23 mouse cellular contexts compared by ENCODE assay signal in genomic region chr5:30285944-30286799, GRCm38 (mm10). TPM values are rescaled to one million over a fixed set of nuclear protein-coding genes. Genes with fewer than 3 reads are reported as not detected.
DNase-seq lines count a peak whose midpoint lies in the region; ATAC-seq and TF ChIP-seq lines count a peak whose summit lies in the region.
"Had no signal": no experiment of that assay in that cellular context is flagged by ENCODE, and none has a peak within 500 bp of the region (broad histone marks: within the 10 kb centered on the region; RNA-seq: fewer than 3 reads in every experiment).

No protein-coding gene starts in this region.

- WGBS in kidney, adult 2 months = 39% methylated on average over 10 of the region's 10 CpGs
- WGBS in lung, embryonic 15.5 days = 42% methylated on average over 10 of the region's 10 CpGs
- WGBS in lung, adult 2 months = 49% methylated on average over 10 of the region's 10 CpGs
- WGBS in liver, embryonic 15.5 days (ENCODE audit: insufficient replicate concordance) = 56% methylated on average over 10 of the region's 10 CpGs
- 52% methylated on average over 10 of the region's 10 CpGs for WGBS in stomach, postnatal 0 days
- WGBS in midbrain, embryonic 14.5 days = 91% methylated on average over 10 of the region's 10 CpGs

- peak; percentile 78 for ATAC-seq in lung, embryonic 15.5 days (ENCODE audit: borderline replicate concordance, extremely low read depth, low FRiP score, low TSS enrichment)
- ATAC-seq in liver, embryonic 15.5 days (ENCODE audit: insufficient read depth) = peak; percentile 45; the same call in 1 of the 2 replicates
- ATAC-seq in stomach, postnatal 0 days (ENCODE audit: low FRiP score, low TSS enrichment) = peak; percentile 65
- no peak for ATAC-seq in midbrain, embryonic 14.5 days (ENCODE audit: low FRiP score, low TSS enrichment)
- ATAC-seq: Patski had no signal

- H3K4me2 ChIP-seq in lung, embryonic 15.5 days = 0 out of 2 replicates have a peak overlapping the region, but pooled peaks have one; percentile 1
- peak overlapping the region; percentile 55; the same call in 1 of the 2 replicates for H3K4me2 ChIP-seq in liver, embryonic 15.5 days
- H3K4me2 ChIP-seq in stomach, postnatal 0 days (replicated peaks; ENCODE audit: low read depth) = no peak overlapping the region
- no peak overlapping the region for H3K4me2 ChIP-seq in midbrain, embryonic 14.5 days (ENCODE audit: low read length)
- H3K4me2 ChIP-seq: forebrain, embryonic 12.5 days; heart, embryonic 13.5 days; hindbrain, embryonic 13.5 days had no signal

- no peak for TF ChIP-seq EP300 in stomach, postnatal 0 days (optimal IDR thresholded peaks at IDR 0.05)

- H3K9ac ChIP-seq in lung, embryonic 15.5 days = no peak overlapping the region
- H3K9ac ChIP-seq in liver, embryonic 15.5 days = no peak overlapping the region
- no peak overlapping the region for H3K9ac ChIP-seq in stomach, postnatal 0 days (ENCODE audit: low read length)
- no peak overlapping the region for H3K9ac ChIP-seq in midbrain, embryonic 14.5 days (replicated peaks; ENCODE audit: low read length)
- H3K9ac ChIP-seq: forebrain, embryonic 12.5 days; heart, embryonic 13.5 days; hindbrain, embryonic 13.5 days had no signal

- H3K4me3 ChIP-seq in kidney, adult 2 months (ENCODE audit: insufficient read depth, low read depth, low read length) = no peak overlapping the region
- H3K4me3 ChIP-seq in lung, embryonic 15.5 days = no peak overlapping the region
- H3K4me3 ChIP-seq in lung, adult 2 months (replicated peaks; ENCODE audit: extremely low read depth, low read depth, low read length) = no peak overlapping the region
- H3K4me3 ChIP-seq in liver, embryonic 15.5 days (replicated peaks) = no peak overlapping the region
- no peak overlapping the region for H3K4me3 ChIP-seq in stomach, postnatal 0 days (ENCODE audit: low read depth, low read length)
- no peak overlapping the region for H3K4me3 ChIP-seq in midbrain, embryonic 14.5 days (replicated peaks; ENCODE audit: low read depth, low read length)
- H3K4me3 ChIP-seq: forebrain, embryonic 12.5 days; heart, embryonic 13.5 days; hindbrain, embryonic 13.5 days; layer of hippocampus, adult 2 months had no signal

- no peak overlapping the region for H3K27ac ChIP-seq in kidney, adult 2 months (ENCODE audit: insufficient read depth, low read depth, low read length)
- peak overlapping the region; percentile 54 for H3K27ac ChIP-seq in lung, embryonic 15.5 days
- H3K27ac ChIP-seq in liver, embryonic 15.5 days (replicated peaks) = peak overlapping the region; percentile 75
- peak overlapping the region; percentile 56 for H3K27ac ChIP-seq in stomach, postnatal 0 days (replicated peaks)
- no peak overlapping the region for H3K27ac ChIP-seq in midbrain, embryonic 14.5 days (replicated peaks; ENCODE audit: low read depth, low read length)
- H3K27ac ChIP-seq: forebrain, embryonic 12.5 days; heart, embryonic 13.5 days; hindbrain, embryonic 13.5 days; layer of hippocampus, adult 2 months had no signal

- no peaks in the 10 kb centered on the region for H3K36me3 ChIP-seq in kidney, adult 2 months (ENCODE audit: control insufficient read depth, insufficient read depth, low read length)
- no peaks in the 10 kb centered on the region for H3K36me3 ChIP-seq in lung, embryonic 15.5 days
- H3K36me3 ChIP-seq in liver, embryonic 15.5 days (replicated peaks) = no peaks in the 10 kb centered on the region
- H3K36me3 ChIP-seq in stomach, postnatal 0 days (ENCODE audit: control insufficient read depth, insufficient read depth, low read length) = no peaks in the 10 kb centered on the region
- no peaks in the 10 kb centered on the region for H3K36me3 ChIP-seq in midbrain, embryonic 14.5 days (ENCODE audit: control insufficient read depth, insufficient read depth, low read length)
- H3K36me3 ChIP-seq: forebrain, embryonic 12.5 days; heart, embryonic 13.5 days; hindbrain, embryonic 13.5 days had no signal

- TF ChIP-seq CTCF in kidney, adult 2 months (conservative IDR thresholded peaks at IDR 0.05; ENCODE audit: insufficient read depth, insufficient read length, low read depth, low read length) = no peak
- TF ChIP-seq CTCF in lung, adult 2 months (IDR thresholded peaks at IDR 0.05; ENCODE audit: insufficient read depth, low read length) = no peak
- TF ChIP-seq CTCF in stomach, postnatal 0 days (IDR thresholded peaks at IDR 0.05; ENCODE audit: low read depth) = no peak

- no peak for TF ChIP-seq POLR2A in kidney, adult 2 months (IDR thresholded peaks at IDR 0.05; ENCODE audit: low read depth, low read length)
- TF ChIP-seq POLR2A in lung, adult 2 months (IDR thresholded peaks at IDR 0.05; ENCODE audit: borderline replicate concordance, extremely low read depth, low read depth, low read length) = no peak

- H3K4me1 ChIP-seq in kidney, adult 2 months (ENCODE audit: control insufficient read depth, insufficient read depth, low read length) = no peaks in the 10 kb centered on the region; the same call in 1 of the 2 replicates
- peaks cover 4% of the 10 kb centered on the region; the same call in 1 of the 2 replicates for H3K4me1 ChIP-seq in lung, embryonic 15.5 days
- H3K4me1 ChIP-seq in lung, adult 2 months (ENCODE audit: control insufficient read depth, insufficient read depth, low read length) = no peaks in the 10 kb centered on the region
- H3K4me1 ChIP-seq in liver, embryonic 15.5 days (replicated peaks) = peaks cover 21% of the 10 kb centered on the region
- H3K4me1 ChIP-seq in stomach, postnatal 0 days (replicated peaks; ENCODE audit: control insufficient read depth, insufficient read depth) = no peaks in the 10 kb centered on the region
- H3K4me1 ChIP-seq in midbrain, embryonic 14.5 days (ENCODE audit: control insufficient read depth, insufficient read depth, low read length) = no peaks in the 10 kb centered on the region
- H3K4me1 ChIP-seq: forebrain, embryonic 12.5 days; hindbrain, embryonic 13.5 days had no signal

- H3K27me3 ChIP-seq in kidney, adult 2 months (replicated peaks; ENCODE audit: control insufficient read depth, insufficient read depth, low read length) = no peaks in the 10 kb centered on the region; the same call in 1 of the 2 replicates
- H3K27me3 ChIP-seq in lung, embryonic 15.5 days = no peaks in the 10 kb centered on the region
- peaks cover 17% of the 10 kb centered on the region for H3K27me3 ChIP-seq in liver, embryonic 15.5 days
- H3K27me3 ChIP-seq in stomach, postnatal 0 days (ENCODE audit: control insufficient read depth, insufficient read depth, low read length) = no peaks in the 10 kb centered on the region
- no peaks in the 10 kb centered on the region for H3K27me3 ChIP-seq in midbrain, embryonic 14.5 days (ENCODE audit: control insufficient read depth, insufficient read depth, low read length)
- H3K27me3 ChIP-seq: forebrain, embryonic 12.5 days; hindbrain, embryonic 13.5 days; Patski had no signal

- DNase-seq in kidney, adult 2 months = peak; percentile 25
- no peak for DNase-seq in kidney, postnatal 14 days
- DNase-seq in lung, adult 2 months = no peak
- DNase-seq in stomach, postnatal 0 days (ENCODE audit: low spot score) = no peak
- DNase-seq in midbrain, embryonic 14.5 days = no peak
- no peak for DNase-seq in cerebellum, adult 18-20 months
- DNase-seq: adrenal gland, postnatal 10 days; cerebellum, adult 9-11 months; gastrocnemius, postnatal 14 days; heart, adult 18-20 months; kidney, adult 11 months; layer of hippocampus, postnatal 36 days; left cerebral cortex, postnatal 4 days; lung, adult 18-20 months; right cerebral cortex, postnatal 14 days; thymus, postnatal 25 days had no signal

- 0 out of 2 replicates have a peak, but pooled peaks cover 4% of the 10 kb centered on the region for H3K9me3 ChIP-seq in lung, embryonic 15.5 days
- no peaks in the 10 kb centered on the region for H3K9me3 ChIP-seq in liver, embryonic 15.5 days (replicated peaks)
- no peaks in the 10 kb centered on the region for H3K9me3 ChIP-seq in stomach, postnatal 0 days (ENCODE audit: control insufficient read depth, low read length)
- peaks cover 10% of the 10 kb centered on the region; the same call in 1 of the 2 replicates for H3K9me3 ChIP-seq in midbrain, embryonic 14.5 days (ENCODE audit: control insufficient read depth, low read length)

RNA-seq across cellular contexts. Expression of gene Drc1, which starts 5.0 kb away (rescaled TPM):
- polyA plus RNA-seq in kidney, adult 2 months (2012; rRNA removed) = 0.08 and 0.28 TPM in 2 replicates
- 2.7 and 2.8 TPM in 2 replicates for polyA plus RNA-seq in lung, embryonic 15.5 days (2015; fragmentation: Nextera tagmentation; extraction: Ambion mirVana)
- 1.3 and 3.1 TPM in 2 replicates for polyA plus RNA-seq in lung, adult 2 months (2012; rRNA removed)
- polyA plus RNA-seq in liver, embryonic 15.5 days (2015; fragmentation: Nextera tagmentation; extraction: Ambion mirVana) = 1.5 TPM in 2 replicates
- polyA plus RNA-seq in stomach, postnatal 0 days (2015; fragmentation: Nextera tagmentation; extraction: Ambion mirVana) = 1.1 and 1.7 TPM in 2 replicates
- polyA plus RNA-seq in midbrain, embryonic 14.5 days (2014; fragmentation: Nextera tagmentation; extraction: Ambion mirVana) = 3.4 and 4.3 TPM in 2 replicates

RNA-seq across cellular contexts. Expression of gene Selenoi, which starts 53.8 kb away (rescaled TPM):
- 18.2 and 20.0 TPM in 2 replicates for polyA plus RNA-seq in kidney, adult 2 months (2012; rRNA removed)
- 17.0 and 18.1 TPM in 2 replicates for polyA plus RNA-seq in lung, embryonic 15.5 days (2015; fragmentation: Nextera tagmentation; extraction: Ambion mirVana)
- 20.4 and 33.5 TPM in 2 replicates for polyA plus RNA-seq in lung, adult 2 months (2012; rRNA removed)
- polyA plus RNA-seq in liver, embryonic 15.5 days (2015; fragmentation: Nextera tagmentation; extraction: Ambion mirVana) = 13.3 and 14.1 TPM in 2 replicates
- 25.5 and 26.7 TPM in 2 replicates for polyA plus RNA-seq in stomach, postnatal 0 days (2015; fragmentation: Nextera tagmentation; extraction: Ambion mirVana)
- 36.2 and 47.0 TPM in 2 replicates for polyA plus RNA-seq in midbrain, embryonic 14.5 days (2014; fragmentation: Nextera tagmentation; extraction: Ambion mirVana)

Comparison
In these comparisons a context has a peak if more than half of its experiments do, and no peak if none do; other contexts are left out.
1. H3K27ac ChIP-seq: peak in lung, embryonic 15.5 days (single experiment), liver, embryonic 15.5 days (single experiment) and stomach, postnatal 0 days (single experiment); none in kidney, adult 2 months (single experiment) and midbrain, embryonic 14.5 days (single experiment).
2. H3K4me2 ChIP-seq: peak in lung, embryonic 15.5 days (single experiment) and liver, embryonic 15.5 days (single experiment); none in stomach, postnatal 0 days (single experiment) and midbrain, embryonic 14.5 days (single experiment).